Mouse (Mus musculus): ENCODE data around the gene Slc25a34. TPM values are rescaled to one million over a fixed set of nuclear protein-coding genes. Genes with fewer than 3 reads are reported as not detected.

The Slc25a34 gene
- polyA plus RNA-seq, 1 experiment from 2014 or later: 0.08 TPM

DNA sequence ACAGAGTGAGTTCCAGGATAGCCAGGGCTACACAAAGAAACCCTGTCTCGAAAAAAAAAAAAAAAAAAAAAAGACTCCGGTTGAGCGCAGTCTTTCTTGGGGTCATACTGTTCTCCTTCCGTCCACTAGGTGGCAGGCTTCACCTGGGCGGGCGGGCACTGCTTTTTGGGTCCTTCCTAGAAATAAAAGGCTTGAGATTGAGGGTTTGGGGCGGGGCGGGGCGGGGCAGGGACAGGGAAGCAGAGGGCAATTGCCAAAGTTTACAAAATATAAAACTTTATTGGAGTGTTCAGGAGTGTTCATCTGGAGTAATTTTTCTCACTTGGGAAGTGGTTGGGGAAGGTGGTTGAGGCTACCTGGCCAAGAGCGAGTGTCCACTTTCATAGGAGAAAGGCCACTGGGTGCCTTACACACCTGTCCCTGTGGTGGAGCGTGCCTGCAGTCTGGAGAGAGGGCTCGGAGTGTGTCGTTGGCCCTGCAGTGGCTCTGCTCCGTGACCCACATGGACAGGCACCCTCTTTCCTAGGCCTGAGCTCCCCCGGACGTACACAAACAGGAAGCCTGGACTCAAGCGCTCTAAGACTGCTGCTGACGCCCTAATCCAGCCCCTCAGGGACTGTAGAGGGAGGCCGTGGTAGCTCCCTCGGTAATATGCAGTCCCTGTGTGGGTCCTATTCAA is 4.9 kb downstream of the Slc25a34 start, which contains the start of gene Tmem82:
Tmem82 (minus strand) TSS at position 69 of the 679 bp plus-strand sequence.
- Histone ChIP-seq H3K27ac (replicated peaks; ENCODE audit: low read depth, low read length) (no peak within 1 kb of the TSS), H3K4me3 (ENCODE audit: low read depth, low read length) (peak within 1 kb of the TSS; percentile 28), H3K4me1 (ENCODE audit: control insufficient read depth, insufficient read depth, low read length) (peaks cover 8% of the 10 kb centered on the region), H3K9me3 (ENCODE audit: control insufficient read depth, low read length) (no peaks in the 10 kb centered on the region), H3K9ac (ENCODE audit: low read depth, low read length) (peak within 1 kb of the TSS; percentile 48), H3K4me2 (ENCODE audit: low read depth, low read length) (peak within 1 kb of the TSS; percentile 60), H3K36me3 (ENCODE audit: control insufficient read depth, insufficient read depth, low read length) (no peaks in the 10 kb centered on the region), H3K27me3 (replicated peaks; ENCODE audit: control insufficient read depth, insufficient read depth, low read length) (no peaks in the 10 kb centered on the region)
- ATAC-seq (ENCODE audit: low read depth) (0 out of 2 replicates have a peak, but pooled peaks have one; percentile 7), DNase-seq (ENCODE audit: low spot score) (peak; percentile 42)
- 23% methylated on average over 18 of the region's 20 CpGs for WGBS

DNA sequence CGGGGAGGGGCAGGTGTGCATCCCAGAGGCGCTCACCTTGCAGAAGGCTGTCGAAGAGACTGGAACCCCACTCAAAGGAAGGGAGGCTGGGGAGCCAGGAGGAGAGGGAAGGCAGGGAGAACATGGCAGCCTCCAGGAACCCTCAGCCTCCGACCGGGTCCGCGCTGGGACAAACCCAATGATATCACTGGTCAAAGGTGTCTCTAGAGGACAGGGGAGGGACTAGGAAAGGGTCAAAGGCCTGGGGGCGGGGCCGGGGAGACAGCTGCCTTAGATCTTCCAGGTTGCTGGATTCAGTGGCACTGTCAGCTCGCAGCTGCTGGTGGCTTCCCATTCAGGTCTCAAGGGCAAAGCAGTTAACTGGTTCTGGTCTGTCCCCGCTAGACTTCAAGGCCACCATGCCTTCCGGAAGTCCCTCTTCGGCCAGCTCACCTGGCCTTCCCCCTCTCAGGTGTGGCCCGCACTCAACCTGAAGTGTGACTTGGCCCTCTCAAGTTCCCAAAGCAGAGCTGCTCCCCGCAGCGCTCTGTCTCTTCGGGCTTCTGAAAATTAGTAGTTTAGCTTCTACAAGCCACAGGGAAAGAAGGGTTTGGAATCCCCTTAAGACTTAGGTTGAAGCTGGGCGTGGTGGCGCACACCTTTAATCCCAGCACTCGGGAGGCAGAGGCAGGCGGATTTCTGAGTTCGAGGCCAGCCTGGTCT is 5.6 kb downstream of the Slc25a34 start:
- no peaks in the 10 kb centered on the region for H3K27me3 ChIP-seq (replicated peaks; ENCODE audit: control insufficient read depth, insufficient read depth, low read length)
- H3K9ac ChIP-seq (ENCODE audit: low read depth, low read length): peak overlapping the region; percentile 48
- peak overlapping the region; percentile 60 for H3K4me2 ChIP-seq (ENCODE audit: low read depth, low read length)
- no peaks in the 10 kb centered on the region for H3K36me3 ChIP-seq (ENCODE audit: control insufficient read depth, insufficient read depth, low read length)
- H3K9me3 ChIP-seq (ENCODE audit: control insufficient read depth, low read length): no peaks in the 10 kb centered on the region
- no peak overlapping the region for H3K27ac ChIP-seq (replicated peaks; ENCODE audit: low read depth, low read length)
- no peak for ATAC-seq (ENCODE audit: low read depth)
- H3K4me3 ChIP-seq (ENCODE audit: low read depth, low read length): peak overlapping the region; percentile 28
- WGBS: 13% methylated on average over 22 of the region's 22 CpGs
- no peak for DNase-seq (ENCODE audit: low spot score)
- peaks cover 8% of the 10 kb centered on the region for H3K4me1 ChIP-seq (ENCODE audit: control insufficient read depth, insufficient read depth, low read length)

DNA sequence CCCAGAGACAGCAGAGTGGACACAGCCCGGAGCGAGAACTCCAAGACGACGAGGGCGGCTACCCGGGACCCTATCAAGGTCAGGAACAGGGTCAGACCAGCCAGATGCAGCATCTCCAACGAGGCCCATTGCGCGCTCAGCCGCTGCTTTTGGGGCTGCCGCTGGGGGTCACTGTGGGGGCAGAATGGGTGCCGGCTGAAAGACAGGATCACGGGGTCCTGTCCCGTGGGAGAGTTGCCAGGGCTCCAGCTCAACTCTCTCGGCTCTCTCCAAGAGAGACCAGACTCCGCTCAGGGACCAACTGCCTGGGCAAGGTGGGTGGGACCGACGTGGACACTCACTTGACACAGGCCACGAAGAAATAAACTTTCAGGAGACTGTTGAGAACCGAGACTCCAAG is 6.3 kb downstream of the Slc25a34 start:
- 4% methylated on average over 15 of the region's 20 CpGs for WGBS
- H3K27ac ChIP-seq (replicated peaks; ENCODE audit: low read depth, low read length): no peak overlapping the region
- H3K36me3 ChIP-seq (ENCODE audit: control insufficient read depth, insufficient read depth, low read length): no peaks in the 10 kb centered on the region
- H3K9ac ChIP-seq (ENCODE audit: low read depth, low read length): peak overlapping the region; percentile 48
- ATAC-seq (ENCODE audit: low read depth) (peak; percentile 39), DNase-seq (ENCODE audit: low spot score) (peak; percentile 72)
- H3K4me2 ChIP-seq (ENCODE audit: low read depth, low read length): peak overlapping the region; percentile 60
- no peaks in the 10 kb centered on the region for H3K27me3 ChIP-seq (replicated peaks; ENCODE audit: control insufficient read depth, insufficient read depth, low read length)
- H3K4me3 ChIP-seq (ENCODE audit: low read depth, low read length): peak overlapping the region; percentile 28
- H3K9me3 ChIP-seq (ENCODE audit: control insufficient read depth, low read length): no peaks in the 10 kb centered on the region
- H3K4me1 ChIP-seq (ENCODE audit: control insufficient read depth, insufficient read depth, low read length): peaks cover 8% of the 10 kb centered on the region

DNA sequence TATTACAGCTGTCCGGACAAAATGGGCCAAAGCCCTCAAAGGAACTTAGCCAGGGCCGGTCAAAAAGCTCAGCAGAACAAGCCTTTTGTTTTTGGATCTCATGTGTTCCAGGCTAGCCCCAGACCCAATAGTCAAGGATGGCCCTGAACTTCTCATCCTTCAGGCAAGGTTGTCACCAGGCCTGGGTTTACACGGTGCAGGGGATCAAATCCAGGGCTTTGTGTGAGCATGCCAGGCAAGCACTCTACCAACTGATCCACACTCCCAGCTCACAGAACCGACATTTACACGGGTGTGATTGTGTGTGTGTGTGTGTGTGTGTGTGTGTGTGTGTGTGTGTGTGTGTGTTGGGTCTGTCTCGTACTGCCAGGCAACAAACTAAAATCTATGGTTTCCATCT is 6.8 kb downstream of the Slc25a34 start:
- Histone ChIP-seq H3K9me3 (ENCODE audit: control insufficient read depth, low read length) (no peaks in the 10 kb centered on the region), H3K36me3 (ENCODE audit: control insufficient read depth, insufficient read depth, low read length) (no peaks in the 10 kb centered on the region), H3K4me2 (ENCODE audit: low read depth, low read length) (no peak overlapping the region), H3K9ac (ENCODE audit: low read depth, low read length) (no peak overlapping the region), H3K4me3 (ENCODE audit: low read depth, low read length) (no peak overlapping the region), H3K27ac (replicated peaks; ENCODE audit: low read depth, low read length) (no peak overlapping the region), H3K4me1 (ENCODE audit: control insufficient read depth, insufficient read depth, low read length) (peaks cover 8% of the 10 kb centered on the region), H3K27me3 (replicated peaks; ENCODE audit: control insufficient read depth, insufficient read depth, low read length) (no peaks in the 10 kb centered on the region)
- DNase-seq (ENCODE audit: low spot score): no peak
- 79% methylated on average over 6 of the region's 6 CpGs for WGBS
- no peak for ATAC-seq (ENCODE audit: low read depth)

DNA sequence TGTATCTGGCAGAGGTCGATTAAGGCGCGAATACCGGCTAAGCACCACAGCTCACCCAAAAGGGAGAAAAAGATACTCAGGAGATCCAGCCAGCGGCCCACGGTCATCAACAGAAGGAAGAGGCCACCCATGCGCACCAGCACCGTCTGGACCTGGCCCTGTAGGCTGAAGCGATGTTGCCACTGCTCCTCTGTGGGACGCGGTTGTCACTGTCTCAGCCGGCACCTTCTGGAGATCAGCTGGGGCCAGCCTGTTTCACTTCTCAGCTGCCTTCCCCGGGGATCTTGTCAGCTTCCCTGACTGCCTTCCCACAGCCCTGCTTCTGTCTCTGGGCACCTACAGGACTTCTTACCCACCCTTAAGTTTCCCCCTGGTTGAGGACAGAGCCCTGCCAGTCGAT is 8.7 kb downstream of the Slc25a34 start:
- no peak overlapping the region for H3K4me2 ChIP-seq (ENCODE audit: low read depth, low read length)
- DNase-seq (ENCODE audit: low spot score): no peak
- H3K4me3 ChIP-seq (ENCODE audit: low read depth, low read length): no peak overlapping the region
- peaks cover 8% of the 10 kb centered on the region for H3K4me1 ChIP-seq (ENCODE audit: control insufficient read depth, insufficient read depth, low read length)
- WGBS: 83% methylated on average over 14 of the region's 14 CpGs
- H3K9me3 ChIP-seq (ENCODE audit: control insufficient read depth, low read length): no peaks in the 10 kb centered on the region
- no peak for ATAC-seq (ENCODE audit: low read depth)
- H3K36me3 ChIP-seq (ENCODE audit: control insufficient read depth, insufficient read depth, low read length): no peaks in the 10 kb centered on the region
- H3K9ac ChIP-seq (ENCODE audit: low read depth, low read length): no peak overlapping the region
- H3K27me3 ChIP-seq (replicated peaks; ENCODE audit: control insufficient read depth, insufficient read depth, low read length): no peaks in the 10 kb centered on the region
- H3K27ac ChIP-seq (replicated peaks; ENCODE audit: low read depth, low read length): no peak overlapping the region

DNA sequence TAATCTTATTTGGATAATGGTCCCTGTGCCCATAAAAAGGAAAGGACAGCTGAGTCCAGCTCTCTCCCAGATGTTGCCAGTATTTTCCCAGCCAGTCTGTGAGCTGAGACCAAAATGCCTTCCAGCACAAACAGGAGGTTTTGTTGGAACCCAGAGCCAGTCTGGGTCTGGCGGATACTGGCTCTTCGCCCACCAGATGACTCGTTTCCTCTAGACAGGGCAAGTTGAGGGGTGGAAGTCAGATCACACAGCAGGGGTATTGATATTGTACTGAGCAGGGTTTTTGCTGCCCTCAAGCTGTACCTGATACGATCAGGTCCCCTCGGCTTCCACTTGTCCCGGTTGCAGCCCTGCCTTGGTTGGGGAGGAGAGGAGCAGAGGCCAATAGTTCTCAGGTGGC is 14.1 kb downstream of the Slc25a34 start:
- Histone ChIP-seq H3K9me3 (ENCODE audit: control insufficient read depth, low read length) (no peaks in the 10 kb centered on the region), H3K4me1 (ENCODE audit: control insufficient read depth, insufficient read depth, low read length) (no peaks in the 10 kb centered on the region), H3K36me3 (ENCODE audit: control insufficient read depth, insufficient read depth, low read length) (no peaks in the 10 kb centered on the region), H3K4me3 (ENCODE audit: low read depth, low read length) (no peak overlapping the region), H3K27ac (replicated peaks; ENCODE audit: low read depth, low read length) (no peak overlapping the region), H3K9ac (ENCODE audit: low read depth, low read length) (no peak overlapping the region), H3K27me3 (replicated peaks; ENCODE audit: control insufficient read depth, insufficient read depth, low read length) (no peaks in the 10 kb centered on the region), H3K4me2 (ENCODE audit: low read depth, low read length) (no peak overlapping the region)
- WGBS: 46% methylated on average over 5 of the region's 6 CpGs
- DNase-seq (ENCODE audit: low spot score) (no peak), ATAC-seq (ENCODE audit: low read depth) (no peak)

DNA sequence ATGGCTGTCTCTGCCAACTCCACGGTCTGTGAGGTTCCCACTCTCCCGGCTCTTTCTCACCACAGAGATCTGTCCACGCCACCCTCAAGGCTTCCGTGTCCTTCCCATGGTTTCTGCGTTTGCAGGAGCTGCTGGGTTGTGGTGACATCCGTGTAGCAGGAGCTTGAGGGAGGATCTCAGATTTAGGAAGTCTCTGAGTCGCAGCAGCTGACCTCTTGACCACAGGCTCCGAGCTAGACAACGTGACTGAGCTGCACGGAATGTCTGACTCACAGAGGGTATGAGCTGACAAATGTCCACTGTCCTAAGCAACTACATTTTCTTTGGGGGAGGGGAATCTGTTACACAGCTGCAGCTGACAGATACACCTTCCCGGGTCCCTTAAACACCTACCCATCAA is 17.8 kb downstream of the Slc25a34 start, which contains the start of gene Fblim1:
Fblim1 (minus strand) TSS at position 236 of the 400 bp plus-strand sequence.
- Histone ChIP-seq H3K4me1 (ENCODE audit: control insufficient read depth, insufficient read depth, low read length) (peaks cover 4% of the 10 kb centered on the region; the same call in 1 of the 2 replicates), H3K36me3 (ENCODE audit: control insufficient read depth, insufficient read depth, low read length) (no peaks in the 10 kb centered on the region), H3K27me3 (replicated peaks; ENCODE audit: control insufficient read depth, insufficient read depth, low read length) (no peaks in the 10 kb centered on the region), H3K4me3 (ENCODE audit: low read depth, low read length) (no peak within 1 kb of the TSS), H3K9me3 (ENCODE audit: control insufficient read depth, low read length) (no peaks in the 10 kb centered on the region), H3K27ac (replicated peaks; ENCODE audit: low read depth, low read length) (no peak within 1 kb of the TSS), H3K9ac (ENCODE audit: low read depth, low read length) (no peak within 1 kb of the TSS), H3K4me2 (ENCODE audit: low read depth, low read length) (no peak within 1 kb of the TSS)
- WGBS: 83% methylated on average over 11 of the region's 11 CpGs
- ATAC-seq (ENCODE audit: low read depth) (no peak), DNase-seq (ENCODE audit: low spot score) (no peak)

GRCm38 (mm10) chr4:141605421-141605820 is 18.2 kb downstream of the Slc25a34 start:
- H3K4me2 ChIP-seq (ENCODE audit: low read depth, low read length): no peak overlapping the region
- WGBS: 93% methylated on average over 5 of the region's 5 CpGs
- H3K27ac ChIP-seq (replicated peaks; ENCODE audit: low read depth, low read length): no peak overlapping the region
- no peak overlapping the region for H3K9ac ChIP-seq (ENCODE audit: low read depth, low read length)
- peaks cover 4% of the 10 kb centered on the region; the same call in 1 of the 2 replicates for H3K4me1 ChIP-seq (ENCODE audit: control insufficient read depth, insufficient read depth, low read length)
- ATAC-seq (ENCODE audit: low read depth): no peak
- no peak overlapping the region for H3K4me3 ChIP-seq (ENCODE audit: low read depth, low read length)
- H3K27me3 ChIP-seq (replicated peaks; ENCODE audit: control insufficient read depth, insufficient read depth, low read length): no peaks in the 10 kb centered on the region
- H3K9me3 ChIP-seq (ENCODE audit: control insufficient read depth, low read length): no peaks in the 10 kb centered on the region
- DNase-seq (ENCODE audit: low spot score): no peak
- H3K36me3 ChIP-seq (ENCODE audit: control insufficient read depth, insufficient read depth, low read length): no peaks in the 10 kb centered on the region

All from embryonic facial prominence, embryonic 14.5 days (tissue).